Mouse (Mus musculus) G1E-ER4 (cell line): ENCODE data around the gene Dtymk. TPM values are rescaled to one million over a fixed set of nuclear protein-coding genes. Genes with fewer than 3 reads are reported as not detected.

Experiments used
- GATA1 ChIP-seq: IDR thresholded peaks from one replicate; pipeline ENCODE4 v1.8.0; 2012; ENCODE audit warnings: low read length, inconsistent platforms
- polyA plus RNA-seq: library from polyadenylated mRNA; stranded (reverse); fragments of >175 nt; gene quantifications from 2 replicates; pipeline ENCODE4 v1.2.3, GENCODE M21; 2012

The Dtymk gene
- polyA plus RNA-seq, 1 experiment = 241 TPM

GRCm38 (mm10) chr1:93755291-93755610, 46.5 kb downstream of the Dtymk start:
- TF ChIP-seq GATA1 = no peak

- no peak for TF ChIP-seq GATA1
These were observed 47.0 kb downstream of the Dtymk start, which contains the start of gene Thap4 for GRCm38 (mm10) chr1:93754573-93755290. Gene Thap4 (minus strand): TSS chr1:93754864.

- no peak for TF ChIP-seq GATA1
These were observed 47.7 kb downstream of the Dtymk start for GRCm38 (mm10) chr1:93753911-93754572.

GRCm38 (mm10) chr1:93751290-93751689, 50.4 kb downstream of the Dtymk start, which contains the start of gene Atg4b:
Gene Atg4b (plus strand): TSS chr1:93751500.
- TF ChIP-seq GATA1 = no peak

- TF ChIP-seq GATA1 = no peak
These were observed 53.2 kb downstream of the Dtymk start for GRCm38 (mm10) chr1:93748539-93748938.

GRCm38 (mm10) chr1:93746179-93746578, 55.6 kb downstream of the Dtymk start:
- no peak for TF ChIP-seq GATA1

- TF ChIP-seq GATA1 = no peak
These were observed 58.8 kb downstream of the Dtymk start for GRCm38 (mm10) chr1:93742910-93743309.

Other genes with a start within 250 kb of the Dtymk start
- gene Stk25, start 143.3 kb downstream of the Dtymk start, polyA plus RNA-seq = 15.5 and 21.5 TPM in 2 replicates
- not detected in 2 replicates for gene Bok, start 116.3 kb downstream of the Dtymk start, polyA plus RNA-seq
- gene Atg4b, start 50.4 kb downstream of the Dtymk start, polyA plus RNA-seq = 13.4 and 14.7 TPM in 2 replicates
- gene Thap4, start 47.1 kb downstream of the Dtymk start, polyA plus RNA-seq = 75.6 and 93.4 TPM in 2 replicates
- 1.3 and 5.4 TPM in 2 replicates for gene Ing5, start 2.0 kb upstream of the Dtymk start, polyA plus RNA-seq
- 3.1 and 4.8 TPM in 2 replicates for gene D2hgdh, start 23.0 kb upstream of the Dtymk start, polyA plus RNA-seq
- 0.03 TPM in 1 of 2 replicates, not detected in the other for gene Gal3st2, start 59.4 kb upstream of the Dtymk start, polyA plus RNA-seq
- gene Gal3st2b, start 116.4 kb upstream of the Dtymk start, polyA plus RNA-seq = 0.08 and 0.09 TPM in 2 replicates
- 0.01 TPM in 1 of 2 replicates, not detected in the other for gene Gal3st2c, start 188.6 kb upstream of the Dtymk start, polyA plus RNA-seq
- not detected in 2 replicates for gene Neu4, start 218.5 kb upstream of the Dtymk start, polyA plus RNA-seq